Mouse (Mus musculus): ENCODE data around the gene Elovl1.

The Elovl1 gene

DNA sequence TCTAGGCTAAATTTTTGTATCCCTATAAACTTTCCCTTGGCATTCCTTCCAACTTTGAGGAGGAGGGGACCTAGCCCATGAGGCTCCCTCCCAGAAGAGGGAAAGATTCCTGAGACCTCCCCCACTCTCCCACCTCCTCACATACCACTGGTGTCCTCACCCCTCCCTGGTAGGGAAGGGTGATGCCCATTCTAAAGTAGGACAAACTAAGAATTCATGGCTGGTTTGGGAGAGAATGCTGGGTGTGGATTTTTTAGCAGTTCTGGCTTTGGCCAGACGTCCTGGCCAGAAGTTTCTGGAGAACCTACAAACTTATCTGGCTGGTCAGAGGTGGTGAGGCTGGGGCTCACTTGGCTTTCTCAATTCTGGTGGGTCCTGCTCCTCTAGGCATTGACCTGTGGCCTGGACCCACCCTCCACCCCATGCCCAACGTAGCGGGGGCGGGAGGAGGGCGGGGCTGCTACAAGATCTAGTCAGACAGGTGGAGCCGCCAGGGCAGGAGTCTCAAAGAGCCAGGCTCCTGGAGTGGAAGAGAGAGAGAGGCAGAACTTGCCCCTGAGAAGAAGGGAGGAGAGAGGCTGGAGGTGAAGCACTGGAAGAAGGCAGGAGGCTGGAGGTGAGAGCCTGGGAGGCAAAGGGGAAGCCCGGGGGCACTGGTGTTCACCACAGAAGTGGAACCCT, 1.5 kb downstream of the Elovl1 start:
- DNase-seq (ENCODE audit: low read depth), result no peak

GRCm38 (mm10) chr4:118432332-118432731, 4.4 kb downstream of the Elovl1 start:
- no peak for DNase-seq (ENCODE audit: low read depth)

DNA sequence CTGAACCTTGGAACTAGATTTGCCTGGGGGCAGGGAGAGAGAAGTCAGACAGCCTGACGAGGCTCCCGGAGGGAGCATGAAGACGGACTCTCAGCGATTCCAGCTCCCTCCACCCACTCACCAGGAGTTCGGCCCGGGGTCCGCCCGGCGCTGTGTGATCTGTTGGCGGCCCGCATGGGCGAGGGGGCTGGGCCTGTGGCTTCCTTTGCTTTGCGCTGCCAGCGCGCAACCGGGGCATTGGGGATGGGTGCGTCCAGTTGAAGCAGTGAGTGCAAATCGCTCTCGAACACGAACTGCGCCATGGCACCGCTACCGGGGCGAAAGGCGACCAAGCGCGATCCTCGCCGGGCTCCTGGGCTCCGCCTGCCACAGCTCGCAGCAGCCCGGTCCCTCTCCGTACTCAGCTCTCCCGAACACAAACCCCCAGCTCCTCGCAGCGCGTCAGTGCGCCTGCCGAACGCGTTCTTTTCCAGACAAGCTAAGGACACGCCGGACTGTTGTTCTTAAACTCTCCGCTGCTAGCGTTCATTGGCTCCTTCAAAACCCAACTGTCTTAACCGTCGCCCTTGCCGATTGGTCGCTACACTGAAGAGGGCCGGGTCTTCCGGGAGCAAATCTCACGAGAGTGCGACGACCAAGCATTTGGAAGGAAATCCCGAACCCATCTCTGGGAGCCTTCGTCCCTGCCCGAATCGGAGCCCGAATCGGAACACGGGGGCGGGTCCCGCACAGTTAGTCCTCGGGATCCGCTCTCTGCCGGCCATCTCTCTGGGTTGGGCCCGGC, 9.1 kb downstream of the Elovl1 start, which contains the start of gene Cdc20:
Gene Cdc20 (minus strand): TSS at position 533 of the 784 bp plus-strand sequence.
- peak; percentile 87 for DNase-seq (ENCODE audit: low read depth)

DNA sequence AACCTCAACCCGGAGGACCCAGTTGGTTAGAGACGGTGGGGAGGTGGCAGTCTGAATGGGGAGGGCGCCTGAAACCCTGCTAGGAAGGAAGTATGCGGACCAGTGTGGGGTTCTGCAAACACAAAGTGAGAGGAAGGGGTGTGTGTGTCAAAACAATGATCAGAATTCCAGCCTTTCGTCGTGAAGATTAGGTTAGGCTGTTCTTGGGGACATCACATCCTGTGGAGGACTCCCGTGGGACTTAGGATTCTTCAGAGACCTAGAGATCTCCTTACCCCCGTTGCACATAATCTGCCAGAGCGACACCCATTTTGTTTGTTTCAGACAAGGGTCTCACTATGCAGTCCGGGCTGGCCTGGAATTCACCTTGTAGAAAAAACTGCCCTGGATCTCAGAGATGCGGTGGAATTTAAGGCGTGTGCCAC, 9.9 kb downstream of the Elovl1 start:
- DNase-seq (ENCODE audit: low read depth), result no peak

DNA sequence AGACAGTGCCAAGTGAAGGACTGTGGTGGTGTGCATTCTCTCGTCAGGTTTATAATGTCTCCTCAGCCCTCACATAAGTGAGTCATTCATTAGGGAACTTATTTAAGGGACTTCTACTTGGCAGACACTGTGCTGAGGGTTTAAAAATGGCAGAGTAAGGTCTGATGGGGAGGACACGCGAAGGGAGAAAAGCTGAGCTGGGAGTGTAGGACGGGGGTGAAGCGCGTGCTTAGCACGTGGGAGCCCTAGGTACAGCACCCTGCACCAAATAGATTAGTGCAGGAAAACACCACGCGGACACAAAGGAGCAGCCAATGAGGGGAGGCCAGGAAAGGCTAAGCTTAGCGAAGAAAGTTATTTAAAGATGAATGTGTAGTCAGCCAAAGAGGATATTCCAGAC, 17.2 kb downstream of the Elovl1 start:
- no peak for DNase-seq (ENCODE audit: low read depth)

DNA sequence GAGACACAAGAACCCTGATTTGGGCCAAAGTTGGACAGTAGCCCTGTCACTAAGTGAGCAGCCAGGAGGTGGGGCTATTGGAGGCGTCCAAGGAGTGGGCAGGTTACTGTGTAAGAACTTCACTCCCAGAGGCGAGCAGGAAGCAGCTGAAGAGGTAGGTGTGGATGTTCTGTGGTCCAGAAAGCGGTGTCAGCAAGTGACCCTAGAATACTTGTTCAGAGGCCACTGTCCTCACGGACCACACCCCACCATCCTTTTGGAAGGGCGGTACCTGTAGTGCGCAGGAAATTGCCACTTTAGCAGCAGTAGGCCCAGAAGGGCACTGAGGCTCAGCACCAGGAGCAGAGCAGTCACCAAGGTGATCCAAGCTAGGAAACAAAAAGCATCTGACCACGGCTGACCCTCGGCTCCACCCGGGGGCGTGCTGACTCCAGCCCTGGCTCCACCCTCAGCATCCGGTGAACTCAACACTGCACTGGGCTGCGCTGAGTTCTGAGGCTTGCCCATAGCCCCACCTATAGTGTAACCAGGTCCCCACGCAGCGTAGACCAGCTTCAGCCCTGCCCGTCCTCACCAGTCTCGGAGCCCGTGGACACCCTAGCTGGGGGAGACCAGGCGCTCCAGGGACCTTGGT, 18.0 kb downstream of the Elovl1 start:
- DNase-seq (ENCODE audit: low read depth), result no peak

DNA sequence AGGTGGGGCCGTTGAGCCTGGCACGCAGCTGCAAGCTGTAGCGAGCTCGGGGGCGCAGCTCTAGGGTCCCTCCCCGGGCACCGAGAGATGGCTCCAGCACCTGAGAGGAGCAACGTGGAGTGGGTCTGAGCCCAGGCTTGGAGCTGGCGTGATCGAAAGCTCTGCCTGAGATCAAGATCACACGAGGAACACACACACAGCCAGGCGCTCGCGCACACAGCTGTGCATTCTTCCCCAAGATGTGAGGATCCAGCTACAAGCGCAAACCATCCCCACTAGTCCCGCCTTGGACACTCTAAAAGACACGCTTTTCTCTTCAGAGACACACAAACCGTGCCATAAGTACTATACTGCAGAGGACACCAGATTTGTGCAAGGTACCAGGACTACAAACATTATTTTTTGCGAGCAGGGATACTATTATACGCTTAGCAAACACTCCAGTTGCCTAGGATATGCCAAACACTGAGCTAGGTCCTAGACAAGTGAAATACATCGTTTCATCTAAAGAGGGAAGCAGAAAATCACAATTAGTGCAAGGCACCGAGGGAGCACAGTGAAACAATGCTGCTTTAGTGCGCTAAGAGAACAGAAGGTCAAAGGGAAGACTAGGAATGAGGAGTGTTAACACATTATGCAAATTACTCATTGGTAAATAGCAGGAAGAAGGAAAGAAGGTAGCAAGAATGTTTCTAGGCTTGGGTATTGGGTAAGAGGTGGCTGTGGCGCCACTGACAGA, 18.7 kb downstream of the Elovl1 start:
- no peak for DNase-seq (ENCODE audit: low read depth)

GRCm38 (mm10) chr4:118457345-118457975, 29.6 kb downstream of the Elovl1 start, which contains the start of gene Mpl:
Gene Mpl, minus strand, starts transcription at chr4:118457513.
- DNase-seq (ENCODE audit: low read depth), result no peak

GRCm38 (mm10) chr4:118464956-118465355, 37.1 kb downstream of the Elovl1 start:
- DNase-seq (ENCODE audit: low read depth), result no peak

DNA sequence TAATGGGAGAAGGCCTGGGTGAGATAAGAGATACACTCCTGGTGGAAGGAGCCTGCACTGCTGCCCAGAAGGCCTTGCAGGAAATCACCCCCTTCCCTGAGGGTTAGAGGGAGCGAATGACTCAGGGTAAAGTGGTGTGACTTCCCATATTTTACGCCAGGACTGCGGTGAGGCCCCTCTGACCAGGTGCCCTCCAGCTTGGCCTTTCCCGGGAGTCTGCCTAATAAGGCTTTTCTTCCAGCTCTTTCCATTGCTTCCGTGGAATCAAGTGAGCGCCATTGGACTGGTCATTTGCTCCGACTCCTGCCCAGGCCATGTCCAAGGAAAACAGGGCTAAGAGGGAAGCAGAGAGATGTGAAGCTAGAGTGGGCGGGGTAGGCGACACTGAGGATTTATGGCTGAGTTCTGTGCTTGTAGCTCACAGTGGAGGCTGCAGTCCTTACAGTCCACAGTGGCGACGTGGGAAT, 37.8 kb downstream of the Elovl1 start:
- peak; percentile 23 for DNase-seq (ENCODE audit: low read depth)

DNA sequence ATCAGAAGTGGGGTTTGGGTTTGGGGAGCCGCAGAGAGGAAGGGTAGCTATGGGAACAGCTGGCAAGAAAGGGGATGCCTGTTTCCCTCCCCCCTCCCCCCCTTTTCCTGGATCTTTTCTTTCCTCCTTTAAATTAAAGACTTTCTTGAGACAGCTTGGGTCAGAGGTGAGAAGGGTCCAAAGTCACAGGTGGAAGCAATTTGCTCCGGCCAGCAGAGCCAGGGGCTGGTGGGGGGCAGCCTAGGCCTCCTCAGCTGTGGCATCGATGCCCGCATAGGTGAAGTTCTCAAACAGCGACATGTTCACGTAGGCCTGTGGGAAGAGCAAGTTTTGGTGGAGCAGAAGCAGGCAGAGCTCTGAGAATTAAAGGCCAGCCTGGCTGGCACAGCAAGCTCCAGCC, 43.4 kb downstream of the Elovl1 start:
- no peak for DNase-seq (ENCODE audit: low read depth)

GRCm38 (mm10) chr4:118472687-118473086, 44.8 kb downstream of the Elovl1 start:
- DNase-seq (ENCODE audit: low read depth), result no peak

DNA sequence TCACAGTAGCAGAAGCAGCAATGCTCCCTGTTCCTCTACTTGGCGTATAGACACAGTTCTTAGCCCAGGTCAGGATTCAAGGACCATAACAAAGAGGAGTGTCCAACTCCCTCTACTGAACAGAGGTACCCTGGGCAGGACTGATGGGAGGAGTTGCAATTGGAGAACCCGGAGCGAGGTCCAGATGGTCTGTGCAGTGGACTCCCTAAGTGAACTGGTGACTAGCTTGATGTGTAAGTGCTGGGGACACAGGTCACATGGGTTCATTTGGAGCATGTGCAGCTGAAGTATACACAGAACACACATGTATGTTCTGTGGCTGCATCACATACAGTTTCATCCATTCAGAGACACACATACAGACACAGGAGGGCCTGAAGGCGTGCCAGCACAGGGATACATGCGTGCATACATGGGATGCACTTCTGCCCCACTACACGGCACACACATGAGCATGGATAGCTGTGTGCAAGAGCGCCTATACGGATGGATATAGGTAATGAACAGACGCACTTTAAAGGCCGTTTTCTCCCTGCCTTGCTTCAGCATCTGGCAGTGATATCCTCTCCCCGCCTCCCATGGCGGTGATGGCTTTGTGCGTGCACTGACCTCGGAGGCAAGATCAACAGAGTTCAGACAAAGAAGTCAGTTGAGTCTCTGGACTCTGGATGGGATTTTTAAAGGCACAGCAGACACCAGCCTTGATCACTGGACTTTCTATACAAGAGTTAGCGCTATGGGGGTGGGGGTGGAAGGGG, 49.1 kb downstream of the Elovl1 start:
- no peak for DNase-seq (ENCODE audit: low read depth)

All from c-Kit-positive CD71-negative TER-119-negative erythroid progenitor cells, embryonic 14.5 days (primary cell).